9 mouse cellular contexts compared by ENCODE assay signal in genomic region chr12:86167075-86167474, GRCm38 (mm10).
DNase-seq lines count a peak whose midpoint lies in the region; ATAC-seq lines count a peak whose summit lies in the region.
"Had no signal": no experiment of that assay in that cellular context is flagged by ENCODE, and none has a peak within 500 bp of the region (broad histone marks: within the 10 kb centered on the region; RNA-seq: fewer than 3 reads in every experiment).

No protein-coding gene starts in this region.

- peak overlapping the region; percentile 60 for H3K27ac ChIP-seq in hindbrain, embryonic 10.5 days
- H3K27ac ChIP-seq in hindbrain, embryonic 13.5 days, result no peak overlapping the region

- H3K9me3 ChIP-seq in hindbrain, embryonic 10.5 days, result no peaks in the 10 kb centered on the region
- no peaks in the 10 kb centered on the region for H3K9me3 ChIP-seq in hindbrain, embryonic 13.5 days

- peak; percentile 55 for DNase-seq in hindbrain, embryonic 10.5 days (ENCODE audit: low spot score)
- peak; percentile 63 to 65 for DNase-seq in cerebellum, postnatal 14 days
- DNase-seq in gastrocnemius, postnatal 36 days, result peak; percentile 35 to 49
- DNase-seq in lung, postnatal 10 days, result peak; percentile 30
- no peak for DNase-seq in adrenal gland, adult 2 months
- DNase-seq in left cerebral cortex, postnatal 36 days (ENCODE audit: low spot score in 2 of 2), result no peak
- no peak for DNase-seq in left cerebral cortex, adult 9 months (ENCODE audit: low spot score in 2 of 2)
- DNase-seq: kidney, adult 2 months had no signal

- no peak overlapping the region for H3K9ac ChIP-seq in hindbrain, embryonic 13.5 days

- no peak overlapping the region for H3K4me2 ChIP-seq in hindbrain, embryonic 13.5 days

- peaks cover 68% of the 10 kb centered on the region for H3K4me1 ChIP-seq in hindbrain, embryonic 10.5 days (replicated peaks)
- H3K4me1 ChIP-seq in hindbrain, embryonic 13.5 days (replicated peaks), result peaks cover 48% of the 10 kb centered on the region

- 42% methylated on average over 9 of the region's 9 CpGs for WGBS in hindbrain, embryonic 10.5 days
- WGBS in hindbrain, embryonic 13.5 days, result 24% methylated on average over 9 of the region's 9 CpGs

- intact Hi-C loops in gastrocnemius, postnatal 36 days (cut with DNase I), result no loop called here
- intact Hi-C loops in left cerebral cortex, postnatal 36 days (cut with DNase I), result no loop called here

- H3K36me3 ChIP-seq in hindbrain, embryonic 10.5 days, result no peaks in the 10 kb centered on the region
- no peaks in the 10 kb centered on the region for H3K36me3 ChIP-seq in hindbrain, embryonic 13.5 days

- H3K4me3 ChIP-seq in hindbrain, embryonic 10.5 days, result no peak overlapping the region
- H3K4me3 ChIP-seq in hindbrain, embryonic 13.5 days, result no peak overlapping the region

- no peak for ATAC-seq in hindbrain, embryonic 13.5 days (ENCODE audit: low FRiP score)

- peaks cover 9% of the 10 kb centered on the region; the same call in 1 of the 2 replicates for H3K27me3 ChIP-seq in hindbrain, embryonic 10.5 days (ENCODE audit: insufficient read depth, poor library complexity, severe bottlenecking)
- peaks cover 7% of the 10 kb centered on the region; the same call in 1 of the 2 replicates for H3K27me3 ChIP-seq in hindbrain, embryonic 13.5 days

Comparison
In these comparisons a context has a peak if more than half of its experiments do, and no peak if none do; other contexts are left out.
1. DNase-seq: peak in hindbrain, embryonic 10.5 days (single experiment), cerebellum, postnatal 14 days (2 of 2), gastrocnemius, postnatal 36 days (2 of 2) and lung, postnatal 10 days (single experiment); none in adrenal gland, adult 2 months (single experiment), left cerebral cortex, postnatal 36 days (0 of 2) and left cerebral cortex, adult 9 months (0 of 2).